Mouse (Mus musculus): ENCODE data around the gene Aimp1.

The Aimp1 gene

DNA sequence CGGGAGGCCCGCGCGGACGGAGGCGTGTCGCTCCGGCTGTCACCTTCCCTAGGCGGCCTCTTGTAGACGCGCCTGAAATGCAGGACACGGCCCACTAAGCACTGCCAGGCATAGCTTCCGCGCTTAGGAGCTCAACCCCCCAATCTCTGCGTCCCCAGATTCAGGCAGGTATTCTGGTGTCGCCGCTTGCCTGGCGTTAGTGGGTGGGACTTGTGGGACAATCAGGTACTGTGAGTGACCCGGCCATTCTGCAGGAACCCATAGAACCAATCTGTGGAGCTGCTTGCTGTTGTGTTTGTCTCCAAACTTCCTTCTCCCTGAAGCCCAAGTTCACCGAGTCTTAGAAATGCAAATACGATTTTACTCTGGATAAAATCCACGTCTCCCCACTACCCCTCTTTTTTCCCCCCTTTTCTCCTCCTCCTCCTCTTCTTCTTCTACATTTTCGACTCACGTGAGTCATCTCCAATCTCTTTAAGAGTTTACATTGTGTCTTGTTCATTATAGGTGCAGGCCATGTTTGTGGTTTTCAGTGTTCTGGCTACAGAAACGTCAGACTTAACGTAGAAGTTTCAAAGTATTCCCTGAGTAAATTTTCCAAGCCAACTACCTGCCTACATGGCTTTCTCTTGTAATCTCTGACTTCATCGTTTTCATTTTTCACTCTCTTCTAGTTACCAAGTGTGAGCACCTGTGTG is at the start of gene Aimp1:
TSS of gene Aimp1 (minus strand) at position 140 of the 698 bp plus-strand sequence.
- no peak for DNase-seq (ENCODE audit: low read depth, low spot score)

DNA sequence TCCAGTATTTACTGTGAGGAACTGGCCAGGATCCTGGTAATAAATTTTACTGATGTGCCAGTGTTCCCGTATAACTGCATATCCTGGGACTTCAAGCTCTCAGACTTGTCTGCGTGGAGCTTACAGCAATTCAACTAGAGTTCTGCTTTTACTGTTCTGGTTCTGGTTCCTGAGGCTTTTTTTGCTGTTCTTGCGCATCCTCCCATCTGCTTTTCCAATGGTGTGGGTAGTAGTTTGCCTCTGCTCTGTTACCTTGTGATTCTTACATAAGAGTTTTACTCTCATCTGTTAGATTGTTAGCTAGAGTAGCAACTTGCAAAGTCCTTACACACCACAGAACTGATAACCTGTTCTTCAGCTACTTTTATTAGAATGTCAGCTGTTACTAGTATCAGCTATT is 40.2 kb upstream of the Aimp1 start:
- DNase-seq (ENCODE audit: low read depth, low spot score) = no peak

DNA sequence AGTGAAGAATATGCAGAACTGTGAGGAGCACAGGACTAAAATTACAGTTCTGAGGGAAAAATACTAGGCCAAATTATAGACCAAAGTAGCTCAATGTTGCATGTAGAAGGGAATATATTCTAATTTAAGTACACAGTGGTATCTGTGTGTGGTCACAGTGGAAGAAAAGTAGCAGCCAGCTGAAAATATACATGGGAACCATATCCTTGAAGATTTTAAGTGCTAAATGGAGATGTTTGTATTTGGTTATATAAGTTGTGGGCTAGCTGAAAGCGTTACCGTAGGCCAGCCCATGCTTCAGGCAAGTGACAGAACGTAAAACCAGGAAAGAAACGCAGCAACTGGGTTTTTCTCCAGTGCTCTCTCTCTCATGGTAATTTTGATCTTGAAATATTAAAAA is 33.1 kb upstream of the Aimp1 start:
- no peak for DNase-seq (ENCODE audit: low read depth, low spot score)

DNA sequence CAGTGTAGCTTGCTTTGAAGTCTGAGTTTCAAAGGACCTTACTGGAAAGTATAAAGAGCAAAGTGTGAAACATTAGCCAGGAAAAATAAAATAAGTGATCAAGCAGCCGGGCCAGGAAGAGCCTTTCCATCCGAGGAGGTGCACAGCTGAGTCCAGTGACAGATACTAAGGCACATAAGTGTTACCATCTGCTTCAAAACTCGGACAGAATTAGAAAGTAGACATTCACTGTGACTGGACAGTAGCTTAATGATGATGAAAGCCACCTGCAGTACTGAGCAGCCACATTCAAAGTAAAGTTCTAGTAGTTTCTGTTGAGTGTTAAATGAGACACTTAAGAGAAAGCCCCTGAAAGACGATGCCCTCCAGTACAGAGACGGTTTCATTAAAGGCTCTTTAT is 29.7 kb upstream of the Aimp1 start:
- DNase-seq (ENCODE audit: low read depth, low spot score) = no peak

DNA sequence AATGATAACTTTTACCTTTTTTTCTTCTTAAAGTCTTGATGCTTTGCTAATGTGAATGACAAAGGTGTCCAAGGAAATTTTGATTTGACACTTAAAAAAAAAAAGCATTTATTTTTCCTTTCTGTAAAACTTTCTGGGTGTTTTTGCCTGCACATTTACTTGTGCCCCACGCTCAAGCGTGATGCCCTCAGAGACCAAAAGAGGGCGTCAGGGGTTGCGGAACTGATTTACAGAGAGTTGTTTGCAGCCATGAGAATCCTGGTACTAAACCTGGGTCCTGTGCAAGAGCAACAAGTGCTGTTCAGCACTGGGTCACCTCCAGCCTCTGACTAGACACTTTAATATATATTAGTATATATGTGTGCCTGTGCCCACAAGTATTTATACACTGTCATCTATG is 22.8 kb upstream of the Aimp1 start:
- no peak for DNase-seq (ENCODE audit: low read depth, low spot score)

DNA sequence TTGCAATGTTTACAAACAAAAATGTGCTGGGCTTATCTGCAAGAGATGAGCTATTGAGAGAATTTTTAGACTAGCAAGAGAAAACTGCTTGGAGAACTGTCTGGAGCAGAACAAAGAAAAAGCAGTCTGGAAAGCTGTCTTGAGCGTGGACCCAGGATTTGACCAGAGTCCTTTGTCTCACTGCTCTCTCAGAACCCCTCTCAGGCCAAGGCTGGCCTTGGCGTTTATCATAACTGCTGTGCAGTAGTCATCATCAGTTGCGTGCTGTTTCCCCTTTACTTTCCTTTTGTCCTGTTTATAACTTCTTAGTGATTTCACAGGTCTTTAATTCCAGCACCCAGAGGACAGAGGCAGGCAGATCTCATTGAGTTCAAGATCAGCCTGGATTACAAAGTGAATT is 20.0 kb upstream of the Aimp1 start:
- DNase-seq (ENCODE audit: low read depth, low spot score) = no peak

DNA sequence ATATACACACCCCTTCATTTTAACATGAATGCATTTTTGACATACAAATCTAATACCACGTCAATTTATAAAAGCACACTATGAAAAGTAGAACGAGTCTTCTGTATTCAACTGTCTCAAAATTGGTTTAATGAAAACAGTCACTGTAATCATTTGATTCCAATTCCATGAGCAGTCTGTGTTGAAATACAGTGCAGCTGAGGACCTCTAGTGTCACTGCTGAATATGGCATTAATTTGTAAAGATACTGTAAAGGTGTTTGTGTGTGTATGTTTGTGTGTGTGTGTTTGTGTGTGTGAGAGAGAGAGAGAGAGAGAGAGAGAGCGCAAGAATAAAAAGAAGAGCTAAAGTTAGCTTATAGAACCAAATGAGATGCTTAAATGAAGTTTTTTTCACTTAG is 17.2 kb upstream of the Aimp1 start:
- DNase-seq (ENCODE audit: low read depth, low spot score) = peak; percentile 18

DNA sequence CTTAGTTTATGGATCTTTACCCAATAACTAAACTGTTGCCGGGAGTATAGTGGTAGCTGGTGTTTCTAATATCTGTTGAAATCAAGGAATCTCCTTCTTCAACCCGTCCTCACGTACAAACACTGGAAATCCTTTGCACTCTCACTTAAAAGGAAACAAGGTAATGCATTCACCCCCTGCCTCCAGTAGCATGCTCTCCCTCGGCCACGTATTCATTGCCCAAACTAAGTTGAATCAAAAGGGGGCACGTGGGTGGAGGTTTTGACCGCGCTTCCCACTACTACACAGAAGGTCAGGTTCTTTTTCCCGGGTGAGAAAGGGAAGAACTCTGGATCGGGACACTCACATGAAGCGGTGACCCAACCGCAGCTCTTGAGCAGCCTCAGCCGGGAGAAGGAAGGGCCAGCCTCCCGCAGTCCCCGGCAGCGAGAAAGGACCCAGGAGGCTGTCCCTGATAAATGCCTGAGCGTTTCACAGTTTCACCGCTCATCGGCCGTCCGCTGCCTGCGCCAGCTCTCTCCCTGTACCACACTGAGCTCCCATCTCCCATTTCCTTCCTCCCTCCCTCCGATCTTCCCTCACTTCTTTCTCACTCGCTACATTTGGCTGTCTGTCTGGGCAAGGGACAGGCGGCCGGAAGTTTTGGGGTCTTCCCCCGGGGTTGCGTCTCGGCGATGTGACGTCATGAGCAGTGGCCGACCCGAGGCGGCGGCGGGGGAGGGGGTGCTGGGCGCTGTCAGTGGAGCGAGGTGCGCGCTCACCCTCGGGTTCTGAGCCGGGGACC is 531 bp downstream of the Aimp1 start, which contains the start of gene Tbck:
TSS of gene Tbck (plus strand) at position 698 of the 784 bp plus-strand sequence.
- peak; percentile 88 for DNase-seq (ENCODE audit: low read depth, low spot score)

DNA sequence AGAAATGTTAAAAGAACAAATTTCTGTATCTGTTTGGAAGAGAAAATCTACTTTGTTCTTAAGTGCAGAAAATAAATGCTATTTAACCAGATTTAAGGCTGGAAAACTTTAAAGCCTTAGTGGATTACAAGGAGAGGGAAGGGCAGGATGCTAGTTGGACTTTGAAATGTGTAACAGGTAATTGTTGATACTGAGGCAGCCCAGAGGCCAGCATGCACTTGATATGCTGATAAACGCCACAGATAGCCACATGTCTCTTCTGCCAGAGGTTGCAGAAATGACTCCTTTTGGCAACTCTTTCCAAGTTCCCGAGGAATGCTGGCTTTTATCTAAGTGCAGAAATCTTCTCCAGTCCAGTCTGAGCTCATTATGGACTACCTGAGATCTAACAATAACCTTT is 6.7 kb downstream of the Aimp1 start:
- DNase-seq (ENCODE audit: low read depth, low spot score) = no peak

DNA sequence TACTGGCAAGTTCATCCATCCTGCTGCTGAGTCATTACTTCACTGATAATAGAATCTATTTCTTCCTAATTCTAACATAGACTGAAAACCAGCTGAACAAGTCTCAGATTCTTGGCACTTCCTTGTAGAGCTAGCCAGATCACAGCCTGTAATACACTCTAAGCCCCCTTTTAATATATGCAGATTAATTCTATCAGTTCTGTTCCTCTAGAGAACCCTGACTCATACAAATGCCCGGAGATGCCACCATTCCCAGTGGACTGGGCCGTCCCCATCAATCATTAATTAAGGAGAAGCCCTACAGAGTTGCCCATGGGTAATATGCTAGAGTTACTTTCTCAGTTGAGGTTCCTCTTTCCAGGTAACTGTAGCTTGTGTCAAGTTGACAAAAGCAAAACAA is 28.2 kb downstream of the Aimp1 start:
- no peak for DNase-seq (ENCODE audit: low read depth, low spot score)

DNA sequence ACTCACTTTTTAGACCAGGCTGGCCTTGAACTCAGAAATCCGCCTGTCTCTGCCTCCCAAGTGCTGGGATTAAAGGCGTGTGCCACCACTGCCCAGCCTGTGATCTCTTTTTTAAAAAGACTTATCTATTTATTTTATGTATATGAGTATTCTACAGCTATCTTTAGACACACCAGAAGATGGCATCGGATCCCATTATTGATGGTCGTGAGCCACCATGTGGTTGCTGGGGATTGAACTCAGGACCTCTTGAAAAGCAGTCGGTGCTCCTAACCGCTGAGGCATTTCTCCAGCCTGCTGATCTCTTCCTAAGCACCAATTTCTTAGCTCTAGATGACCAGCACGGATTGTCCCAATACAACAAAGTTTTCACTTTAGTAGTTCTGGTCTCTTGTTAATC is 30.2 kb downstream of the Aimp1 start:
- DNase-seq (ENCODE audit: low read depth, low spot score) = no peak

DNA sequence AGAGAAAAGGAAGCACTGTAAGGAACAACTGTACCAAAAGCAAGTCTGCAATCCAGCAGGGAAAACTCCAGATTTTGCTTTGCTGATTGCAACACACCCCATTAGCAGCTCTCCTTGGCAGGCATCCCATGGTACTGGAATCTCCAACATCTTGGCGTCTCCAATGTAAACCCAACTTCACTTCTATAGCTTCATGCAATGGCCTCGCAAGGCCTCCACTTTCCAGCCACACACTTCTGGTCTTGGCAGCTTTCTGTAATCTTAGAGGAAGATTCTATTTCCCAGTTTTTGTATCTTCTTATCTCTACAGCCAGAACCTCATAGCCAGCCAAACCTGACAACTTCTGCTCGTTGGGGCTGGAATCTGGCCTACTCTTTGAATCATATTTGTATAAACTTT is 32.4 kb downstream of the Aimp1 start:
- no peak for DNase-seq (ENCODE audit: low read depth, low spot score)

DNA sequence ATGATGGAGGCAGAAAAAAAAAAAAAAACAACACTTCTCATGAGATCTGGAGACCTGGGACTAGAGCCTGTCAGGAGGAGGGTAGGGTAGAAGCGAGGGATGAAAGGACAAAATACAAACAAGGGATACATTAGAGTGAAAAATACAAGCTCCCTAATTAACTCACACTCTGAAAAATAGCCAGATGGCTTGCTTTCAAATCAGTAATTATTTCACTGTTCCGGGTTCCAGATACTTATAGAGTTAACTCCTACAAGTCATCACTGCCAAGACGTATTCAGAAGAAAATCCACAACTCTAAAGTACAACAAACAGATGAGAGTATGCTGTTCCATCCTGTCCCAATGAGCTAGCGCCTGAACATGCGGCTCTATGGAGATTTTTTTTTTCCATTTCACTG is 34.0 kb downstream of the Aimp1 start:
- DNase-seq (ENCODE audit: low read depth, low spot score) = no peak

DNA sequence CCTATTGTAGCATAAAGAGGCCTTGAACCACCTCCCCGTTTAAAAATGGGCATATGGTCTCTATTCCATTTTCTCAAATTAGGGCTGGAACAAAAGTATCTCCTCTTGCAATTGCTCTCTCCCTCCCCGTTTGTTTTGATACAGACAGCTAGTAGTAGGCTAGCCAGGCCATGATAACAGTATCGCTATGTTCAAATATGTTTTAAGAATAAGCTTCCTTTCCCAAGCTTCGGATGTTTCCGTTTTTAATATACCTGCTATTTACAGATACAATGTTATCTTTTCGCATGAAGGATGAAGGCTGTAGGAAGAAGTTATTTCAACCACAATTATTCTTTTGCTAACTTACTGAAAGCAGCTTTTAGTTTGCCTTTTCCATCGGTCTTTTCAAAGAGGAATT is 34.8 kb downstream of the Aimp1 start:
- DNase-seq (ENCODE audit: low read depth, low spot score) = no peak

DNA sequence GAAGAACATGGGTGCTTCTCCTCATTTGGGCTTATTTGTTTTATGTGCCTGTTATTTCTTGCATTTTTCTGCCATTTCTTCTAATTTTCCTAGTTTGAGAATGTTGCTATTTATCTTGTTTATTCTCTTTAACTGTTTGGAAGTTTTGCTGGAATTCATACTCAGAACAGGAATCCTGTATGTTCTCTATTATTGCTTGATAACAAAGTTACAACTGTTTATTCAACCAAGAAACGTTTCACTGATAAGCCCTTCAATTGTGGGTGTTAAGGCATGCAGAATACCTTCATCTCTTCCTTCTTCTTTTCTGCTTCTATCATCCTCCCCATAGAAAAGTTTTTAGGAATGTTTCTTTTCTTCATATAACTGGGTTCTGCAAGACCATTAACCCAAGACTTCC is 37.4 kb downstream of the Aimp1 start:
- no peak for DNase-seq (ENCODE audit: low read depth, low spot score)

DNA sequence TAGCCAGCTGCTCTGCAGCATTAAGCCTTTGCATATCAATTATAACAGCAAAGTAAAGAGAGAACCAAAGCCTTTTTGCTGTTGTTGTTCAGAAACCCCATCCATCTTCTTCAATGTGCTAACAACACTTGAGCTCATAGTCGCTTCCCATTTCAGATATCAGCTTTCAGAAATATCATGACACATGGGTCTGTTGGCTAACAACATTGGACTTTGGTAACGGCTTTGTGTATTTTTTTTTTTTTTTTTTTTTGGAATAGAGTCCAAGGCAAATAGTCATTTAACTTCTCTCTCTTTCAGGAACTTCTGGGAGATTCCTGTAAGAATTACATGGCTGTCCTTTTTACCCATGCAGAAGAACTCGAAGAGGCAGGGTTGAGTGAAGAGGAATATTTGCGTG is 40.1 kb downstream of the Aimp1 start:
- DNase-seq (ENCODE audit: low read depth, low spot score) = no peak

DNA sequence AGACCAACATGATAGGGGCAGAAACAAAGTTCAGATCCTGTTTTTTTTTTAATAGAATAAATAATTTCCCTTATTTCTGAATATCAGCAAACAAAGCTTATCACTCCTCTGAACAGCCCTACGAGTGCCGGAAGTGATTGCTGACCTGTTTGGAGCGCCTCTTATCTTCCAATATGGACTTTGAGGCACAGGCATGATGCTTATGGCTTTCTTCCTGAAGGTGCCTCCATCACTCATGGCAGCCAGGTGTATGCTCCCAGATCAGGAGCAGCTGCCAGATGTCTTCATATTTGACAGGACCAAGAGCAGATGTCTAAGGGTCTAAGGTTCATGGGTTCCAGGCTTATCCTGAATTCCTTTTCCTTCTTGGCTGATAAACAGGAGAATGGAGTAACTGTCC is 47.1 kb downstream of the Aimp1 start:
- DNase-seq (ENCODE audit: low read depth, low spot score) = no peak

DNA sequence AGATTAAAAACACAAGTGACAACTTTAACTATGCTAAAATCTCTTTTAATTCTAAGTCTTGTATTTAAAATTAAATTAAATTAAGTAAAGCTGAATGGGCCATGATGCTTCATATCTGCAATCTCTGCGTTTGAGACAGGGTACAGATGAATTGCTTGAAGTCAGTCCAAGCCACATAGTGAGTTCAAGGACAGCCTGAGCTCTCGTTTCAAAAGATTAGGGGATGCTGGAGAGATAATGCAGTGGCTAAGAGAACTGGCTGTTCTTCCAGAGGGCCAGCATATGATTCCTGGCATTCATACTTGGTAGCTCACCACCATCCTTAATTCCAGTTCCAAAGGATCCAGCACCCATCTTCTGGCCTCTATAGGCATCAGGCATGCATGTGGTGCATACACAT is 50.9 kb downstream of the Aimp1 start:
- no peak for DNase-seq (ENCODE audit: low read depth, low spot score)

DNA sequence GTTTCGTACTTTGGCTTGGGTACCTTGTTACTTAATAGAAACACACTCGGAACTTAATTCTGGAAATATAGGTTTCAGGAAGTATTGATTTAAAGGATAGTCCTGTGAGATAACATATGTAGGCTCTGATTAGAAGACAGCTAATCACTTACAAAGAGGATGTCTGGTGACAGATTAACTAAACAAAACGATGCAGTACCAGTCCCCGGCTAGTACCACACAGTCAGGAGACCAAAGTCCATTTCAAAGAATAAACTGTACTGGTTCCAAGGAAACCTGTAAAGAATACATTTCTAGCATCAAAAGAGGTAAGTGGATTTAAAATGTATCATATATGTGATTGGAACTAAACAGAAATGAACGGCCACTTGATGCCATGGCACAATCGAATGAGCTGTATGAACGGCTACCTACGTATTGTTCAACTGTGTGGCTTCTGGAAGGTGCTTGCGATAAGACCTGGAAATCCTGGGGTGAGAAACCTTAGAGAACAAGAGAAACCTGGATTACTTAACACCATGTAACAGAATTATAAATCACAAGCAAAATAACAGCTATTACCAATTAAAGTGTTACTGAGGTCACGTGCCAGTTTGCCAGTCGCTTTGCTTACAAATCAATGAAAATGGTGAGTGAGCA is 54.5 kb downstream of the Aimp1 start, which contains the start of gene Gimd1:
TSS of gene Gimd1 (plus strand) at position 220 of the 639 bp plus-strand sequence.
- no peak for DNase-seq (ENCODE audit: low read depth, low spot score)

DNA sequence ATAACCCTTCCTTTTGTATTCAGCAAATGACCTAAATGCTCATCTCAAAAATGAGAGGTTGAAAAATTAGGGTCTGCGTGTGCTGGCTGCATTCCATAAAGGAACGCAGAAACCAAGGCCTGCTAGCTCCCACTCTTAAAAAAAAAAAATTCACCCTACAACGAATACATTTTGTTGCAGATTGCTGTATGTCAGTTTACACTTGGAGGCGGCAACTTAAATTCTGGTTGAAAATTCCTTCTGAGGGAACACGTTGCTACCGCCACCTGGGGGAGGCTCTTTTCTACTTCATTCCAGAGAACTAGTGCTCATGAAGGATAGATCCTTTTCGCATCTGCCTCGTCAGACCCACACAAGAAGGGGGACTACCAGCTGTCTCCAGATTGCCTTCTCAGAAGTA is 55.4 kb downstream of the Aimp1 start:
- no peak for DNase-seq (ENCODE audit: low read depth, low spot score)
